Mouse (Mus musculus) liver, embryonic 14.5 days (tissue): ENCODE results near the gene Six5.

Experiments used
- CTCF ChIP-seq: IDR thresholded peaks from 2 replicates; pipeline ENCODE4 v1.5.1; 2016; ENCODE audit warnings: antibody characterized with exemption, low read depth, control low read depth
- EP300 ChIP-seq: IDR thresholded peaks from 2 replicates; pipeline ENCODE4 v1.6.1; 2016; ENCODE audit warnings: antibody characterized with exemption, low read depth

GRCm38 (mm10) chr7:19055108-19055507, 39.3 kb upstream of the Six5 start:
- no peak for TF ChIP-seq CTCF
- TF ChIP-seq EP300 = no peak
